Mouse (Mus musculus): ENCODE measurements around the gene Mecom.

Gene Mecom

DNA sequence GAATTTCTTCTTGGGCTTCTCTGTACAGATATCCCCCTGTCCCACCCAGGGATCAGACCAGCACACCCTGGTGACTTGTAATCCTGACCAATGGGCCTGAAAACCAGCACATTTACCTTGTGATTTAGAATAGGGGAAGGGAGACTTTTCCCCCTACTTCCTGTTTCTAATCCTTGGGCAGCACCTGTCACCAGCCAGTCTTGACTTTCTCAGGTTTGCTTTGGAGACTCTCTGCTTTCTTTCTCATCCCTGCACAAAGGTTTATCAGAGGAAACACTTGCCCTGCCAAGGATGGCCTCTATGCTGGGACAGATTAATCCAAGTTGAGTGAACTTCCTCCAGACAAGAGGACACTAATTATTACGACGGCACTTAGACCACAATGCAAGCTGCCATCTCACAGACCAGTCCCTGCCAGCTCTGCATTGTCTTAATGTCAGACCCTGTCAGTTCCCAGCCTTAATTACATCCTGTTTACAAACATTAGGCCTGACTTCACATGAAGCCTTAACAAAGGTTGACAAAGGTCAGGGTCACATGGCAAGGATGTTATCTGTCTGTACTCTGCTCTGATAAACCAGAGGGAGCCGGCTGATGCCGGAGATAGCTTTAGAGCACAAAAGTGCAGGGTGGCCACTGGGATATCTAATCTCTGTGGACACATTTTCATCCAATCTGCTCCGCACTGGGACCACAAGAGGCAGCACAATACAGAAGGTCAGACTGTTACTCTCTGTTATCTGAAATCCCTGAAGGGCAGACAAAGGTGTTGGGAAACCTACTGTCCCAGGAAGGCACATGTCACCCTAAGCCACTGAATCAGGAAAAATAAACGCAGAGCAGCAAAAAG, 193.7 kb downstream of the Mecom start:
- no peak for DNase-seq (ENCODE audit: low read depth, low spot score)

DNA sequence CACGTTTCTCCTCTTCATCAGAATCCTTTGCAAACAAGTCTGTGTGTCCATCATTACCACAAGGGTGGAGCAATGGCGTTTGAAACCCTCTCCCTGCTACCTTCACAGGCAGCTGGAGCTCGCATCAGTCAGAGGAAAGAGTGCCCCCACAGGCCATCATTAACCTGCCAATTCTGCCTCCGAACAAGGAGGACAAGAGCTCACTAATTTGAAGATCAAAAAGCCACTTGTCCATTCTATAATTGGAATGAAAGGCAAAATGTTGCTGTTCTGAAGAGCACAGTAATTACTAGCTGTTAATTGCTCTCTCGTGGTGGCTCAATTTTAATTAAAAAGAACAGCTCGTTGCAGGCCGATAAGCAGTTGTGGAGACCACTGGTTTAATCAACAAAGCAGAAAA, 198.5 kb downstream of the Mecom start:
- DNase-seq (ENCODE audit: low read depth, low spot score), result no peak

GRCm38 (mm10) chr3:30344151-30344550, 203.7 kb downstream of the Mecom start:
- DNase-seq (ENCODE audit: low read depth, low spot score), result no peak

- no peak for DNase-seq (ENCODE audit: low read depth, low spot score)
Measured at GRCm38 (mm10) chr3:30332337-30332736, 215.5 kb downstream of the Mecom start.

GRCm38 (mm10) chr3:30330476-30330875, 217.3 kb downstream of the Mecom start:
- DNase-seq (ENCODE audit: low read depth, low spot score), result no peak

GRCm38 (mm10) chr3:30330021-30330420, 217.8 kb downstream of the Mecom start:
- DNase-seq (ENCODE audit: low read depth, low spot score), result no peak

DNA sequence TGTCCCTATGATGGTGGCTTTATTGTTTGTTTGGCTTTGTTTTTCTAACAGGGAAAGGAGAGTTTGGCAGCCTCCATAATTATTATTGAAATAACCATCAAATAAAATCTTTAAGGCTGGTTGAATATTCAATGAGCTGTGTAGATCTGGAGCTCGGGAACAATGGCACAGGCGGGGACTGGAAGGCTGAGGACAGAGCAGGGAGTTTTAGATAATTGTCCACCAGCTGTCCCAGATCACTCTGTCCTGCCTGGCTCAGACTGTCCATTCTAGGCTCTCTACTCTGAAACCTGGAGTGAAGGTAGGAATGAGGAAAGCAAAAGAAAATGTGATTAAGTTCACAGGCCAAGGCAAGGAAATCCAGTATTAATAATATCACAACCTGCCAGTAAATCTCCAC, 232.9 kb downstream of the Mecom start:
- no peak for DNase-seq (ENCODE audit: low read depth, low spot score)

GRCm38 (mm10) chr3:30308081-30308480, 239.7 kb downstream of the Mecom start:
- DNase-seq (ENCODE audit: low read depth, low spot score), result no peak

GRCm38 (mm10) chr3:30307601-30308000, 240.2 kb downstream of the Mecom start:
- DNase-seq (ENCODE audit: low read depth, low spot score), result no peak

DNA sequence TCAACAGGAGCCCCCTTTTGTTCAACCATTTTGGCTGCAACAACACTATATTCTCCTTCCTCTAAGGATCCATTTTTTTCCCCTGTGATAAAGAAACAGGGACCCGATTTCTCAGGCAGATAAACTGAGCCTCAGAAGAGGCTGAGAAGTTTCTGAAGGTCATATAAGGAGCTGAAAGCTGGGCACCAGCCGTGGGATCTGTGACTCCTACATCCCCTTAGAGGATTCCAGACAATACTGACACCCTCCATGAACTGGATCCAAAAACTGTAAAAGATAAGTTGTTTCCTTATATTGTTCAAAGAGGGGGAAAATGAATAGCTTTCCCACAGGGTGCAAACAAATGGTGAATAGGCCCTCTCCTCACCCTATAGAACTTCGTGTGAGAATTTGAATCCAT, 241.7 kb downstream of the Mecom start:
- DNase-seq (ENCODE audit: low read depth, low spot score), result no peak

- DNase-seq (ENCODE audit: low read depth, low spot score), result no peak
Measured at GRCm38 (mm10) chr3:30299460-30299859, 248.3 kb downstream of the Mecom start.

GRCm38 (mm10) chr3:30294433-30294832, 253.4 kb downstream of the Mecom start:
- DNase-seq (ENCODE audit: low read depth, low spot score), result no peak

- DNase-seq (ENCODE audit: low read depth, low spot score), result no peak
Measured at GRCm38 (mm10) chr3:30286529-30286928, 261.3 kb downstream of the Mecom start.

DNA sequence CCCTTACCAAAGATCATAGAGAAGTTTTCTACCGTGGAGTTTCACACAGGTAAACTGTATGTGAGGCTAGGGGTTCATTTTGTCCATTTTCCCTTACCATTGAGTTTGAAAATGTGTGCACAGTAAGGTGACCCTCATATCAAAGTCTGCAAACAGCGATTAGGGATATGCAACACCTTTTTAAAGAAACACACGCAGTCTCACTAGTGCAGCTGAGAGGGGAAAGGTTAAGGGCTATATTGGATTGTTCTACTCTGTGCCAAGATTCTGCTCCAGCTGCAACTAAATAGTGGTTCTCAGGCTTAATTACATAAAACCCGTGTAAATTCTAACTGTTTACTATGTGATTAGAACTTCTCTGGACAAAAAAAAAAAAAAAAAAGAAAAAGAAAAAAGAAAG, 263.7 kb downstream of the Mecom start:
- DNase-seq (ENCODE audit: low read depth, low spot score), result no peak

DNA sequence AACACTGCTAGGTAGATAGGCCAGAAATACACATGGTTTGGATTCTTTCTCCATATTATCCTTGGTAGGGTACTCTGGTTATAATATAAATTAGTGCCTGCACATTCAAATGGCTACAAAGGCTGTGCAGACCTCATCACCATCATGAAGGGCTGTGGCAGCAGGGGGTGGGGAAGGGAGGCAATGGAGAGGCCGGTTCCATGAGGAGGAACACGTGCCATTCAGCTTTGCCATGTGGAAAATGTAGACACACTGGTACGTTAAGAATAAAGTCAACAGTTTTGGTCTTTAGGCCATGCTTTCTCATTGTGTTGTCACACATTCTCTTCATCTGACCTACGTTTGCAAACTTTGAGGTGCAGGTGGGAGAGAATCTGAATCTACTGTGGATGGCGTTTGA, 264.2 kb downstream of the Mecom start:
- DNase-seq (ENCODE audit: low read depth, low spot score), result no peak

GRCm38 (mm10) chr3:30277569-30277968, 270.2 kb downstream of the Mecom start:
- DNase-seq (ENCODE audit: low read depth, low spot score), result no peak

- no peak for DNase-seq (ENCODE audit: low read depth, low spot score)
Measured at GRCm38 (mm10) chr3:30276099-30276498, 271.7 kb downstream of the Mecom start.

DNA sequence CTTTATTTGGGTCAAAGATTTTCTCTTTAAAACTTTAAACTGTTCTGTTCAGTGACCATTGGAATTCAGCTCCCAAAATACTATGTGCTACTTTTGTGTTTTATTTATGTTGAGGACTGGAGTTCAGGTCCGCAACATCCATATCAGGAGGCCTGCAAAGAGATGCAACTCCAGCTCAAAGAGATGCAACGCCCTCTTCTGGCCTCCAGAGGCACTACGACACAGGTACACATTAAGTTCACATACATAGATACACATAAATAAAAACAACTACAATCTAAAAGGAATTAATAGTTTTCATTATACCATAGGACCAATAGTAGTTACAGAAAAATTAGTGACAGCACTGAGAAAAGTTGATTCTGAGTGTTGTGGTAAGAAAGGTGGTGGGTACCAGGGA, 278.6 kb downstream of the Mecom start:
- DNase-seq (ENCODE audit: low read depth, low spot score), result no peak

GRCm38 (mm10) chr3:30260945-30261344, 286.9 kb downstream of the Mecom start:
- no peak for DNase-seq (ENCODE audit: low read depth, low spot score)

- DNase-seq (ENCODE audit: low read depth, low spot score), result no peak
Measured at GRCm38 (mm10) chr3:30258421-30258820, 289.4 kb downstream of the Mecom start.

GRCm38 (mm10) chr3:30257776-30258175, 290.0 kb downstream of the Mecom start:
- DNase-seq (ENCODE audit: low read depth, low spot score), result no peak

GRCm38 (mm10) chr3:30256896-30257295, 290.9 kb downstream of the Mecom start:
- no peak for DNase-seq (ENCODE audit: low read depth, low spot score)

DNA sequence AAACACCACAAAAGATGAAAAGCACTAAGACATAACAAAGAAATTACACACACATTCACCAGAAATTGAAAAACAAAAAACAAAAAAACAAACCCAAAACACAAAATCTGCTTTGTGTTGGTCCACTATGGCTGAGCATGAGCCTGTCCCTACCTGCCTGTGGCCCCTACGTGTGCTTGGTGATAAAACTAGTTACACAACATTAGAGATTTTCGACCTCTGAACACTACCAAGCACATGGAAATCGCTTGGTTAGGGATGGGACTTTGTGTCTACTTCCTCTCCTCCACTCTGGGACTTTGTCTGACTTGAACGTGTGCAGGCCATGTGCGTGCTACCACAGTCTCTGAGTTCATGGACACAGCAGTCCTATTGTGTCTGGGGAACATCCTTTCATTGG, 292.0 kb downstream of the Mecom start:
- no peak for DNase-seq (ENCODE audit: low read depth, low spot score)

DNA sequence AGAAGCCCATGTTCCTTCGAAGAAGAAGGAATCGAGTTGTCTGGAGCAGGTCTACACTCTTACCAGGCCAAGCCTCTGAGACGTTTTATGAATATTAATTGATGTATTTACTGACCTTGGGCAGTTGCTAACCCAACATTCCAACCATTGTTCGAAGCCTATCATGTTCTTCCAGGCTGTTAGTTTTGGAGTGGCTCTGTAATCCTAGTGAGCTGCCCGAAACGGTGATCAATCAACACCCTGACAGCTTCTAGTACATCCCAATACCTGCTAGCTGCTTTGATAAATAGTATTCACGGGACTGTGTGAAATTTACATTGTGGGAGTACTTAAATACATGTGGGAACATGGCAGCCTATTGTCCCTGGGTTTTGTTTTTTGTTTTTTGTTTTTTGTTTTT, 293.4 kb downstream of the Mecom start:
- DNase-seq (ENCODE audit: low read depth, low spot score), result no peak

All from retina, adult 2 months (tissue).